Mouse (Mus musculus) thymus, adult 2 months (tissue): Measurements from ENCODE around the gene 1110032A03Rik. TPM values are rescaled to one million over a fixed set of nuclear protein-coding genes. Genes with fewer than 3 reads are reported as not detected.

Experiments used
- DNase-seq: peaks from one replicate; pipeline ENCODE4 v3.0.0; 2021
- H3K27ac ChIP-seq: fragments of 200-500 bp; 2 replicates; pipeline ENCODE4 v1.5.1; 2012; ENCODE audit warnings: low read length, control low read depth; ENCODE audit not compliant: control insufficient read depth, insufficient read depth
- H3K27me3 ChIP-seq: fragments of 200-500 bp; 2 replicates; pipeline ENCODE4 v1.6.1; 2012; ENCODE audit warnings: mild to moderate bottlenecking, low read length, moderate library complexity, mixed read lengths; ENCODE audit not compliant: control insufficient read depth, insufficient read depth
- H3K36me3 ChIP-seq: fragments of 200-500 bp; 2 replicates; pipeline ENCODE4 v1.6.1; 2012; ENCODE audit warnings: mild to moderate bottlenecking, low read length, moderate library complexity; ENCODE audit not compliant: control insufficient read depth, insufficient read depth
- H3K4me1 ChIP-seq: fragments of 200-500 bp; replicated peaks from 2 replicates; pipeline ENCODE4 v1.6.1; 2012; ENCODE audit warnings: low read length; ENCODE audit not compliant: control insufficient read depth, insufficient read depth
- H3K4me3 ChIP-seq: fragments of 200-500 bp; 2 replicates; pipeline ENCODE4 v1.5.1; 2012; ENCODE audit warnings: mild to moderate bottlenecking, low read length, control low read depth, moderate library complexity; ENCODE audit not compliant: control insufficient read depth, insufficient read depth
- CTCF ChIP-seq: fragments of 200-500 bp; IDR thresholded peaks from 2 replicates; pipeline ENCODE4 v1.5.1; 2012; ENCODE audit warnings: mild to moderate bottlenecking, control low read depth, low read length, moderate library complexity, borderline replicate concordance; ENCODE audit not compliant: control insufficient read depth, poor library complexity, insufficient read depth; ENCODE audit errors: extremely low read depth
- POLR2A ChIP-seq: fragments of 200-500 bp; IDR thresholded peaks from 2 replicates; pipeline ENCODE4 v1.6.1; 2012; ENCODE audit warnings: mild to moderate bottlenecking, low read length, control low read depth, moderate library complexity; ENCODE audit not compliant: control insufficient read depth, poor library complexity, insufficient read depth; ENCODE audit errors: extremely low read depth
- WGBS: fragments of 180-500 bp; shearing (Covaris S2); methylation state at CpG from one replicate; pipeline ENCODE4 v1.1.7; 2018; 5-methylcytosine and 5-hydroxymethylcytosine counted together
- polyA plus RNA-seq: library from polyadenylated mRNA; depleted of rRNA; stranded (reverse); fragments of >200 nt; gene quantifications from 2 replicates; pipeline ENCODE4 v1.2.3, GENCODE M21; 2012

Gene 1110032A03Rik
- polyA plus RNA-seq, 1 experiment = 22.4 TPM

DNA sequence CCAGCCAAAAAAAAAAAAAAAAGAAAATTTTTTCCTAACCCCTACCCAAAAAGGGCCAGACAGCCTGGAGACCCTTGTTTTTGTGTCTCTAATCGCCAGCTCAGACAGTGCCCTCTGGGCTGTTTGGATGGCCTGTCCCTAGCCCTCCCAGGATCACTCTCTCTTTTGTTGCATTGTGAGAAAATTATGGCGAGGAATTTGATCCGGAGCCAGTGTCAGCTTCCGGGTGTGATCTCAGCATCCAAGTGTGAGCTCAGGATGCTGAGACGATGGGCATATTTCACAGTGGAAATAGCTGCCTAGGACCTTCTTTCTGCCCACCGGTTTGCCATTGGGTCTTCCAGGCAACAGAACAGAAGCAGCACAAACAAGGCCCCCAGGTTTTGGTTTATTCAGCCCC lies 24.6 kb downstream of the 1110032A03Rik start:
- no peak for TF ChIP-seq CTCF
- TF ChIP-seq POLR2A = no peak
- no peak for DNase-seq
- H3K36me3 ChIP-seq = no peaks in the 10 kb centered on the region
- no peaks in the 10 kb centered on the region for H3K27me3 ChIP-seq
- WGBS = 91% methylated on average over 6 of the region's 6 CpGs
- H3K27ac ChIP-seq = no peak overlapping the region
- no peak overlapping the region for H3K4me3 ChIP-seq
- 0 out of 2 replicates have a peak, but pooled peaks cover 2% of the 10 kb centered on the region for H3K4me1 ChIP-seq

DNA sequence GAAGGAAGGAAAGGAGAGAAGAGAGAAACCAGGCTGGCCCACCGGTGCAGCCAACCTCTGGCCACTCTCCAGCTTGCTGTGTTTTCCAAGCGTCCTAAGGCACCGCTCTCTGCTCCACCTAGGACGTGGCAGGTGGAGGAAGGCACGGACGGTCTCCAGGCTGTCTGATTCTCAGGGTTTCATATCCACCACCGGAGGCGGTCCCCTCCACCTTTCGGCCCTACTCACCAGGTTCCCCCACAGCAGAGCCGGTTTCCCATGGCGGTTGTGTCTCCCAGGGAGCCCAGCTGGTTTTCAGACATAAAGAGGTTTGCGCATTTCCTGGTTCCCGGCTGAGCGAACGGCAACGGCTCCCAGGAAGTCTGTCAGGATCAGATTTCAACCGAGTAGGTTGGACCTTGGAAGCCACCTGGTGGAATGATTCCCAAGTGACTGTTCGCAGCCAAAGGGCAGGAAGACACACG lies 29.1 kb downstream of the 1110032A03Rik start, which contains the start of gene 2310030G06Rik:
TSS of gene 2310030G06Rik (minus strand) at position 323 of the 464 bp plus-strand sequence.
- WGBS = 24% methylated on average over 19 of the region's 19 CpGs
- Histone ChIP-seq H3K27me3 (no peaks in the 10 kb centered on the region), H3K4me3 (no peak within 1 kb of the TSS), H3K27ac (no peak within 1 kb of the TSS), H3K36me3 (no peaks in the 10 kb centered on the region), H3K4me1 (peaks cover 2% of the 10 kb centered on the region; the same call in 1 of the 2 replicates)
- TF ChIP-seq CTCF (no peak), POLR2A (no peak)
- no peak for DNase-seq

DNA sequence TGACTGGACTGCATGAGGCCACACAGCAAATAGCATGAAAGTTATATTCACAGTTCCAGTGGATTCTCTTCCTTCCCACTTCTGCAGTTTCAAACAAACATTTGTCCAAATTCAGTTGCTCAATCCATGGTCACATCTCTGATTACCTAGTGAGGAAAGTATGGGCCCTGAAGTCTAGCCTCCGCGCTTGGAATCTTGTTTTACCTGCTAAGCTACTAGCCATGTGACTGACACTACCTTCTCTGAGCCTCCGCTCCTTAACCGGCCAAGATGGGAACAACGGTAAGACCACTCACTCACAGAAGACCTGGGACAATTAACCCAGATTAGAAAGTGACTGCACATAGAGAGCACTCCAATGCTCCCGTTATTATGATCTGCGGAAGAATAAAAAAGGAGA lies 29.5 kb downstream of the 1110032A03Rik start:
- TF ChIP-seq POLR2A = no peak
- TF ChIP-seq CTCF = no peak
- 60% methylated on average over 7 of the region's 7 CpGs for WGBS
- H3K27me3 ChIP-seq = no peaks in the 10 kb centered on the region
- no peak overlapping the region for H3K27ac ChIP-seq
- no peaks in the 10 kb centered on the region for H3K36me3 ChIP-seq
- peaks cover 2% of the 10 kb centered on the region; the same call in 1 of the 2 replicates for H3K4me1 ChIP-seq
- no peak overlapping the region for H3K4me3 ChIP-seq
- DNase-seq = no peak

DNA sequence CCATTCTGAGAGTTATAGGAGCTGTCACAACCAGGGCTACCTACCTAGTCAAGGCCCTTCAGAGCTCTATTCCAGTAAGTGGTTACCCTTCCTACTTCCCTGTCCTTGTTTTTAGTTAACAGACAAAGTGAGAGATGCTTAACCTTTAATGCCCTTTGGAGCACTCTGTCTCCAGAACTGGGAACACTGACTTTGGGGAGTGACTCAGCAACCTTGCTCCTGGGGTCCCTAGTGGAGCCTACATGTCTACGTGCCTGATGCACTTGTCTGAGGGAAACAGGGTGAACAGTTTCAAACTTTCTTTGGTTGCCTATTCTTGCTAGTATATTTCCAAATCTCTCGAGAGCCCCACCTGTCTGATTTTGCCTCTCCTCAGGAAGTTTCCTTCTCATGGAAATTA lies 32.6 kb downstream of the 1110032A03Rik start:
- Histone ChIP-seq H3K27ac (no peak overlapping the region), H3K4me1 (peaks cover 10% of the 10 kb centered on the region), H3K27me3 (no peaks in the 10 kb centered on the region), H3K4me3 (no peak overlapping the region), H3K36me3 (no peaks in the 10 kb centered on the region)
- WGBS = 43% methylated on average over 2 of the region's 2 CpGs
- no peak for DNase-seq
- no peak for TF ChIP-seq POLR2A
- TF ChIP-seq CTCF = no peak

DNA sequence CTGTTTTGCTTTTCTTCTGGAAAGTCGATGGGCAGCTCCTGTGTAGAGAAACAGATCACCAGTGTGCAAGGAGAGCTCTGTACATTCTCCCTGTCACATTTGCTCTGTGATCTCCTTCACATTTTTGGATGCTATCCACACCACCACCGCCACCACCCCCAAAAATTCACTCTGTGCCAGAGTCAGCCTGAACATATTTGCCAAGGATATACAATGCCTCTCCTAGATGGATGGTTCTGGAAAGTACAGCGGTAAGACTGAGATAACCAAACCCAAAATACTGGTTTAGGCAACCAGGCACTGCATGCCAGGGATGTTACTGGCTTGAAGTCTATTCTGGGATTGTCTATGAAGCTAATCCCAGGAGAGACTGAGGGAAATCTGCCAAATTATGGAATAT lies 33.1 kb downstream of the 1110032A03Rik start:
- H3K27ac ChIP-seq = no peak overlapping the region
- peaks cover 10% of the 10 kb centered on the region for H3K4me1 ChIP-seq
- TF ChIP-seq CTCF = no peak
- TF ChIP-seq POLR2A = no peak

DNA sequence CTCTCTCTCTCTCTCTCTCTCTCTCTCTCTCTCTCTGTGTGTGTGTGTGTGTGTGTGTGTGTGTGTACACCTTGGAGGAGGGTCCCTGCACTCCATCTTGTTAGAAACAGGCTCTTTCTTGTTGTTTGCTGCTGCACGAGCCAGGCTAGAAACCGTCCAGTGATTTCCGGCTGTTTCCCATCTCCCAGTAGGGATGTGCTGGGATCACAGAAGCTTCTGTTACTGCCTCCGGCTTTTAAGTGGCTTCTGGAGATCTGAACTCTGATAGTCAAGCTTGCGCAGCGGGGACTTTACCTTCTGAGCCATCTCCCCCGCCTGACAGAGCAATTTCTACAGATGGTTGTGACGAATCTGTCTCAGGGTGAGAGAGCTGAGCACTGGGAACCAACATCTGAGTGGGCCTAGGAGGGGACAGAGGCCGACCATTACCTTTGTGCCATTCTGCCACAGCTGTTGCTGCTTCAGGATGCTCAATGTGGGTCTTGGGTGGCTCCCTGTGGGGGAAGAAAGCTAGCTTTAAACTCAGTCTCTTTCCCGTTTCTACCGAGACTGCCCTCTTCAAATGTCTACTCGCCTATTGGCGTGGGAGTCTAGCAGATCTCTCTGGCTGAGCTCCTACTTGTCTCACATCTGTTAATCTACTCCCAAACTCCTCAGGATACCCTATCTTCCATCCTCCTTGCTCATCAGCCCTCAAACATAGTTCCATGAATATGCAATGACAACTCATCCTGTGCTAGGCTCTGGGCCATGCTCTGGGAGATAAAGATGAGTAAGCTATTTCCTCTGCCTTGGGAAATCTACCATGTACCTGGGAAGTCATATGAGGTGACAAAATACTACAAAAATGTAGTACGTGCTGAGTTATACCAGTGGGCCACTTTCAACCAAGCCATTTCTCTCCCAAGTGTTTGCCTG lies 34.2 kb downstream of the 1110032A03Rik start:
- Histone ChIP-seq H3K27ac (no peak overlapping the region), H3K36me3 (no peaks in the 10 kb centered on the region), H3K4me1 (peaks cover 9% of the 10 kb centered on the region), H3K4me3 (no peak overlapping the region), H3K27me3 (no peaks in the 10 kb centered on the region)
- WGBS = 83% methylated on average over 14 of the region's 14 CpGs
- TF ChIP-seq POLR2A (no peak), CTCF (no peak)
- no peak for DNase-seq

More for the DNA sequence above, 33.1 kb downstream of the 1110032A03Rik start:
- no peak overlapping the region for H3K4me3 ChIP-seq
- no peaks in the 10 kb centered on the region for H3K36me3 ChIP-seq
- no peaks in the 10 kb centered on the region for H3K27me3 ChIP-seq
- no peak for DNase-seq
- whole genome bisulfite sequencing = 94% methylated on average over 3 of the region's 3 CpGs
